Mouse (Mus musculus) lung, adult 2 months (tissue): ENCODE measurements around the gene Nmnat2.

Experiments used
- CTCF ChIP-seq: fragments of 200-500 bp; IDR thresholded peaks from 2 replicates; pipeline ENCODE4 v1.5.1; 2011; ENCODE audit warnings: mild to moderate bottlenecking, low read length, control low read depth; ENCODE audit not compliant: insufficient read depth
- POLR2A ChIP-seq: fragments of 200-500 bp; IDR thresholded peaks from 2 replicates; pipeline ENCODE4 v1.6.1; 2011; ENCODE audit warnings: low read depth, mild to moderate bottlenecking, control low read depth, low read length, borderline replicate concordance; ENCODE audit errors: extremely low read depth

- TF ChIP-seq CTCF (no peak), POLR2A (no peak)
Observed at GRCm38 (mm10) chr1:152916936-152917335, 37.9 kb upstream of the Nmnat2 start.
